Mouse (Mus musculus) G1E-ER4 (cell line): ENCODE results near the gene Exosc5. TPM values are rescaled to one million over a fixed set of nuclear protein-coding genes. Genes with fewer than 3 reads are reported as not detected.

Experiments
- GATA1 ChIP-seq: IDR thresholded peaks from one replicate; pipeline ENCODE4 v1.8.0; 2012; ENCODE audit warnings: low read length, inconsistent platforms
- polyA plus RNA-seq: library from polyadenylated mRNA; stranded (reverse); fragments of >175 nt; gene quantifications from 2 replicates; pipeline ENCODE4 v1.2.3, GENCODE M21; 2012

The Exosc5 gene
- 652 and 689 TPM in 2 replicates for polyA plus RNA-seq

GRCm38 (mm10) chr7:25658657-25659472, at the start of gene Exosc5, which contains the start of gene Bckdha:
Exosc5 (plus strand) TSS chr7:25659164.
Bckdha (minus strand) TSS chr7:25658981.
- TF ChIP-seq GATA1, result no peak

- no peak for TF ChIP-seq GATA1
These were observed 48.9 kb upstream of the Exosc5 start for GRCm38 (mm10) chr7:25610056-25610455.

- no peak for TF ChIP-seq GATA1
These were observed 47.5 kb upstream of the Exosc5 start for GRCm38 (mm10) chr7:25611501-25611900.

- TF ChIP-seq GATA1, result no peak
These were observed 44.9 kb upstream of the Exosc5 start for GRCm38 (mm10) chr7:25614086-25614485.

GRCm38 (mm10) chr7:25614831-25615705, 43.9 kb upstream of the Exosc5 start:
- TF ChIP-seq GATA1, result no peak

- TF ChIP-seq GATA1, result no peak
These were observed 43.3 kb upstream of the Exosc5 start, which contains the start of gene Erich4 for GRCm38 (mm10) chr7:25615706-25616011. Erich4 (minus strand) TSS chr7:25615892.

- no peak for TF ChIP-seq GATA1
These were observed 41.4 kb upstream of the Exosc5 start for GRCm38 (mm10) chr7:25617376-25618160.

- no peak for TF ChIP-seq GATA1
These were observed 39.9 kb upstream of the Exosc5 start, which contains the start of gene Dmac2 for GRCm38 (mm10) chr7:25618865-25619721. Dmac2 (plus strand) TSS chr7:25619414.

- no peak for TF ChIP-seq GATA1
These were observed 39.3 kb upstream of the Exosc5 start for GRCm38 (mm10) chr7:25619722-25619991.

GRCm38 (mm10) chr7:25620101-25620500, 38.9 kb upstream of the Exosc5 start:
- TF ChIP-seq GATA1, result no peak

- no peak for TF ChIP-seq GATA1
These were observed 38.2 kb upstream of the Exosc5 start for GRCm38 (mm10) chr7:25620751-25621150.

- no peak for TF ChIP-seq GATA1
These were observed 35.0 kb upstream of the Exosc5 start for GRCm38 (mm10) chr7:25623857-25624370.

- TF ChIP-seq GATA1, result no peak
These were observed 34.1 kb upstream of the Exosc5 start for GRCm38 (mm10) chr7:25624851-25625250.

GRCm38 (mm10) chr7:25625594-25626250, 33.2 kb upstream of the Exosc5 start:
- no peak for TF ChIP-seq GATA1
